Mouse (Mus musculus) spleen, postnatal 4 days (tissue): ENCODE measurements around the gene Vars2.

Source experiments
- DNase-seq, 2 experiments: peaks; one replicate each; pipeline ENCODE4 v3.0.0; 2022; ENCODE audit warnings: low spot score in 2 of 2

The Vars2 gene

DNA sequence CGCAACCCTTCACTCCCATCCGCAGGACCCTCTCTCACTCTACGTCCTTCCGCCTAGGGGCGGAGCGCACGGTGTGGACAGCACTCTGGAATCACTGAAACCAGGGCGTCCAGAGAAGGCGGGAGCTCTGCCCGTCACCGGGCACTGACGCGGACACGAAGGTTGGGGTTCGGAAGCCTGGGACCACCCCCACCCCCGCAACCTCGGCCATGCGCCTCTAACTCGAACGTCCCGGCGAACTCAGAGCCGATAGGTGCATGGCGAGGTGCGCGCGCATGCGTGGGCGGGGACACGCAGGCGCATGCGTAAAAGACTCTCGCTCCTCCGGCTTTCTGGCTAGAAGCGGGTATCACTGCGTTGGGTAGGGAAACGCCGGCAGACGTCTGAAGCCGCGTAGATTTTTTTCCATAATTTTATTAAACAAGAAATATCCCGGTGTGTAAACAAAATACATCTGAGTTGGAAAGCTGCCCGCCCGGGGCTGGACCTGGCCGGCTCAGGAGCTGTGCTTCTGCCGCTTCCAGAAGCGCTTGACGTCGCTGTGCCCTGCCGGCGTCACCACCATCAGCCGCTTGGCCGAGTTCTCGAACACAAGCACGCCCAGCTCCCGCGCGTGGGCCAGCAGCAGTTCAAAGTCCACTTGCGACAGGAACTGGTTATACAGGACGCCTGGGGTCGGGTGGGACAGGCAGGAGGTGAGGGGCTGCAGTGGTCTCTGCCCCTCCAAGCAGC is at the start of gene Vars2:
Gene Vars2 (minus strand): TSS at position 259 of the 732 bp plus-strand sequence.
- DNase-seq, result peak; percentile 97 to 100

- DNase-seq, result no peak
Observed at GRCm38 (mm10) chr17:35717080-35717479, 49.7 kb upstream of the Vars2 start.

DNA sequence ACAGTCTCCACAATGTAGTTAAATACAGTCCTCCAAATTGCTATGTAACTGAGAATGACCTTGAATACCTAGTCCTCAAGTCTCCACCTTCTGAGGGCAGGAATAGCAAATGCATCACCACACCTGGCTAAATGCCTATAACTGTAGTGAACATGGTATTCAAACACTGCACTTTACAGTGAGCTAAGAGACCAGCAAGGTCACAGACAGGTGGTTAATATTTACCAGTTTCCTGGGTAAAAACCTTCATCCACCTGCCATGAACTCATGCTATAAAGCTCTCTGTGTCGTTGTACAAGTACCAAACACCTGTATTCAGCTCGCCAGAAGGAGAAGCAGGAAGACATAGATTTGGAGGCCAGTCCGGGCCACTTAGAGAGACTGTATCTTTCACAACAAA is 48.7 kb upstream of the Vars2 start:
- no peak for DNase-seq

GRCm38 (mm10) chr17:35710705-35711347 is 43.4 kb upstream of the Vars2 start:
- no peak for DNase-seq

GRCm38 (mm10) chr17:35708611-35709010 is 41.2 kb upstream of the Vars2 start:
- no peak for DNase-seq

DNA sequence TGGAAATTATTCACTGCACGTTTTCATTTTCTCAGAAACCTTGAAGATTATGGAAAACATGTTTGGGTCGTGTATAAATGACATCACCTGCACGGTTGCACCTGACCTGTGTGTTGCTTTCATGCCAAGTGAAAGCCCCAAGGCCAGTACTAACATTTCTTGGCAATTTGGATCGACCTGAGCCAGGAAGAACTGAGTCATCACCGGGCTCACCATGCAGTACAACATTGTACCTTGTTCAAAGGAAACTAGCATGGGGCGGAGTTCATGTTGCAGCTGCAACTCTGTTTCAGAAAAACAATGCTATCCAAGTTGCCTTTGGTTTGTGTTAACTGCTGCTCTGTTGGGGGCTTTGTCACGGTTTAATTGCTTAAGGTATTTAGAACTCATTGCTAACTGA is 40.5 kb upstream of the Vars2 start:
- DNase-seq, result no peak

DNA sequence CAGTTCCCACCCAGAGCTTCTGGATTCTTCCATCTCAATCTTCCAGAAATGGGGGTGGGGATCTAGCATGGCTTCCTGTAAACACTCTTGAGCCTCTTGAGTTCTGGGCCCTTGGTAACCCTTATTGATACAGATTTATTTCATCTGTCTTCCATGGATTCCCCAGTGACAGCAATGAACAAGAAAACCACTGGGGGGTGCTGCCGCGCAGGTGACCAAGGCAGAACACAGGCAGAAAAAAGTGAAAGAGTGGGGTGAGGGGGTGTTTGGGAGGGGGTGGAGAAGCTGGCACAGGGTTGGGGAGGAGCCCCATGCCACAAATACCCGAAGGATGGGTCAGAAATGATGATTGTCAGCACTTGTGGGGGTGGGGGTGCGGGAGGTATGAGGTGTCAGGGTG is 38.4 kb upstream of the Vars2 start:
- peak in 1 of 2 experiments; percentile 70 for DNase-seq

GRCm38 (mm10) chr17:35704621-35705464 is 37.5 kb upstream of the Vars2 start, which contains the start of gene Ddr1:
Gene Ddr1, minus strand, starts transcription at chr17:35704621.
- no peak for DNase-seq

- no peak for DNase-seq
Observed at GRCm38 (mm10) chr17:35703751-35704271, 36.4 kb upstream of the Vars2 start.

GRCm38 (mm10) chr17:35703065-35703464 is 35.7 kb upstream of the Vars2 start:
- no peak for DNase-seq

DNA sequence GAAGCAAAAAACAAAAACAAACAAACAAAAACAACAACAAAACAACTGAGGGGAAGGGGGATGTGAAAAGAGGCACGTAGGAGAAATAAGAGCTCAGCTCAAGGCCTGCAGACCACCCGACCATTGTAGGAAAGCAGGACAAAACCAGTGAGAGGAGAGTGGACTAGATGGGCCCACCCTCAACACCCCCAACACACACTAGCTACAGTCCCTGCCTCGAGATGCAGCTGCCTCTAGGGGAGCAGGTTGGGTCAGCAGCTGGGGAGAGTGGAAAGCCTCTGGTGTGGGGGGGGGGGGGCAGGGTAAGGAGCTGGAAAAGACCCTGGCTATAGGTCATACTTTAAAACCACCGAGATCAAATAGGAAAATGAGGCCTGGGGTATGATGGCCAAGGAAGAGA is 35.2 kb upstream of the Vars2 start:
- no peak for DNase-seq

DNA sequence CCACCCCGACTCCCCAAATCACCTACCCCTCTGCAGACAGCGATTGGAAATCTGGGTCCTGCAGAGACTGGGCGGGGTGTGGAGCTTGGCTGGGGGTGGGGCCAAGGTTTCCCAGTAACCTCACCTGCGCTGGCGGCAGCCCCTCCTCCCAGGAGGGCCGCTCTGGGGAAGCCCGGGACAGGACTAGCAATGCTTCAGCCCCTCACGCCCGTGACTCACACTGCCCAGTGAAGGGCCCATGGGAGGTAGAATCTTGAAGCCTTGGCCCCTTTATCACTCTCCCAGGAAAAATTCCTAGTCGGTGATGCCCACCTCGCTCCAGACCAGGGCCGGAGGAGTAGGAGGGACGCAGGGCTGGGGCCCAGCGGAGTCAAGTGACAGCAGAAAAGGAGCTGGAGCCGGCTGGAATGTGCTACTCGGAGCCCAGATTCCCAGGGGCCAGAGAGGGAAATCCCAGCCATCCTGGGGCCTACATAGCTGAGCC is 34.6 kb upstream of the Vars2 start:
- DNase-seq, result no peak

DNA sequence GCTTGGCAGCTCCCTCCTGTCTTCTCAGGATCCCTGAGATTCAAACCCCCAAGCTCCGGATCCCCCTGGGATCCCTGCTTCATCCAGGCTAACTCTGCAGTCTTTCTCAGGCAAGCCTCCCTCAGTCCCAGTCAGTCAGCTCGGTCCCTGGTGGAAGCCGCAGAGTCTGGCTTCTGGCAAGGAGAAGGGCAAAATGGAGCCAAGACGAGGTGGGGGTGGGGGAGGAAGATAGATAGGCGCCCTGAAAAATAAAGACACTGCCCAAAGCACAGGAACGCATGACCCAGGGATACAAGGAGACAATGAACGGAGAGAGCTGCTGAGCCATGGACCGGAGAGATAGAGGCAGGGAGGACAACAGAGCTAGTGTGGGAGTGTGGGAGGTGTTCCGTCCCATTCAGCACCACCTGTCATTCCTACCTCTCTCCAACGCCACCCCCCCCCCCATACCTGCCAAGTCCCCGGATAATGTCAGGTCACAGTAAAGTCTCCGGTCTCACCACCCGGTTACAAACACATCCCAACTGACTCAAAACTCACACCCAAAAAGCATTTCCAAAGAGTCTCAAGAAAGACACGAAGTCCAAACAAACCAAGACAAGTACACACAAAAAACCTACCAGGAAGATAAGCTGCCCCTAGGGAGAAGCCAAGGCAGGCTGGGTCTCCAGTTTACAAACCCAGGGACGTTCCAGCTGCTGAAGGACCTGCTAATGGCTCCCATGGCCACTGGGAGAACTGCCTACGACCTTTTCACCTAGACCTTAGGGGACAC is 34.0 kb upstream of the Vars2 start:
- no peak for DNase-seq

DNA sequence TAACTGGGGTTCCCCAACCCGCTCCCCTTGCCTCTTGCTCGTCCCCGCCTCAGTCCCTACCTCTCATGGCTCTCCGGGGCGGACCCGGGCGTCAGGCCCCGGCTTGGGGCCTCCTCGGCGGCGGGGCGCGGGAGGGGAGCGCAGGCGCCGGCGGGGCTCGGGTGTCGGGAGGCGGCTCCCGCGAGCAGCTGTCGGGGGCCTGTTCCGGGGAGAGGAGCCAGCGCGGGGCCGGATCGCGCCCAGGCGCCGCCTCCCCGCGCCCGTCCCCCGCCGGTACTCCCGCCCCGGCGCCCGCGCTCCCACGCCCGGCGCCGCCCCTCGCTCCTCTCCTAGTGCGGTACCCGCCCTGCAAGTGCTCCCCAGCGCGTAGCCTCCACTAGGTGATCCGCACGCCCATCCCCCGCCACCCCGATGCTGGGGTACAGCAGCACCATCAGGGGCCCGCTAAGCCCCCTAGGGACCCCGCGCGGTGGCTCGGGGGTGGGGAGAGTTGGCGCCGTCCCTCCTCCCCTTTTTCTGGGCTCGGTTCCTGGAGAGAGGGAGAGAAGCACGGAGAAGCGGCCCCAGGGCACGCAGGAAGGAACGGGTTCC is 33.1 kb upstream of the Vars2 start:
- peak; percentile 40 to 69 for DNase-seq

GRCm38 (mm10) chr17:35699919-35700318 is 32.5 kb upstream of the Vars2 start:
- DNase-seq, result peak in 1 of 2 experiments; percentile 66

DNA sequence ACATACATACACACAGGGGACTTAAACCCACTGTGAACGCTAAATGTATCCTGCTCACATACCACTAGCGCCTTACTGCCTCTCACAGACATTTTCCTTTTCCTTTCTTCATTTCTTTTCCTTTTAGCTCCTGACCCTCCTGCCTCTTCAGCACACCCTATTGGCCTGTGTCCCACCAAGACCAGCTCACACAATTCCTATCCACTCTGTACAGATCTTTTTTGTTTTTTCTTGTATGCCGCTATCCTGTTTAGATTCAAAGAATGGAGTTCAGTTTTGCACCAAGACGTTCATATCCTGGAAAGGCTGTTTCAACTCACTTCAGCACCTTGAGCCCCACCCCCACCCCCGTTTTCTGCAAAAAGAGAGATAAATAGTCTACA is 31.1 kb upstream of the Vars2 start:
- DNase-seq, result no peak

DNA sequence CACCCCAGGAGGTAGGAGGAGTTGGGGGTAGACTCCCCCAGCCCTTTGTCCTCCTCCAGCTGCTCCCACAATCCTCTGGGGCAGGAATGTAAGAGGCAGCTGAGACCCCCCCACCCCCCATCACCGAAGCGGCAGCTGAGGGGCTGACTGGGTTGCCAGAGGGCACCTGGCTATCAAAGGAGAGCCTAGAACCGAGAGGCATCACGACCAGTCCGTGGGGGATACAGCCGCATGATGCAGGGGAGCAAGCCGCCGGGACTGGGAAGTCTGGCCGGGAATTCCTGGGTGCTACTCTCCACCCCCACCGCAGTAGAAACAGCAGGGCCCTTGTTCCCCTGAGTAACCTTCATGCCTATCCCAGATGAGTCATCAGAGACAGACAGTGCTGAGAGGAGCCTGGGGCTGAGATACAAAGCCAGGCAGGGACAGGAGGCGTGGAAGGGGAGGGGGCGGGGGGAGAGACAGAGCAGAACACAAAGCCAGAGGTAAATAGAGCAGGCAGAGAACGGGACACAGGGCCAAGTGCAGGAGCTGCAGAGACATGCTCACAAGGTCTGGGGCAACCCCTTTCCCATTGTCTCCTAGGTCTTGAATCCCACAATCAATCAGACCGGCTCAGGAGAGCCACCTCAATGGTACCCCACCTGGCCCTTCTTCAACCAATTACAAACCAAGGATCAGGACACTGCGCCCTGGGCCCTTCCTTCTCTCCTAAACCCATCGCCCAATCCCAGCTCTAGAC is 30.5 kb upstream of the Vars2 start:
- no peak for DNase-seq

GRCm38 (mm10) chr17:35697429-35697758 is 30.0 kb upstream of the Vars2 start:
- no peak for DNase-seq

GRCm38 (mm10) chr17:35696691-35697090 is 29.3 kb upstream of the Vars2 start:
- DNase-seq, result no peak

DNA sequence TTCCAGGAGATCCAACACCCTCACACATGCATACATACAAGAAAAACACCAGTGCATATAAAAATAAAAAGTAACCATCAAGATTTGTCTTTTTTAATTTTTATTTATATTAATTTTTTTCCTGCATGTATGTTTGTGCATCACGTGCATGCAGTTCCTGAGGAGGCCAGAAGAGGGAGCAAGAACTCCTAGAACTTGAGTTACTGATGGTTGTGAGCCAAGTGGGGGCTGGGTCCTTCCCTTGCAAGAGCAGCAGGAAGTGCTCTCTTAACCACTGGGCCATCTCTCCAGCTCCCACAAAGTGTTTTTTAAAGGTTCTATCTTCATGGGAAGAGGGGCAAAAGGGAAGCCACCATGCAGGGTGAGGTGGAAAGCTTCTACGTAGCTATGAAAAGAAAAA is 27.9 kb upstream of the Vars2 start:
- DNase-seq, result peak; percentile 38 to 74
